8 mouse cellular contexts compared by ENCODE assay signal in the genomic region with DNA sequence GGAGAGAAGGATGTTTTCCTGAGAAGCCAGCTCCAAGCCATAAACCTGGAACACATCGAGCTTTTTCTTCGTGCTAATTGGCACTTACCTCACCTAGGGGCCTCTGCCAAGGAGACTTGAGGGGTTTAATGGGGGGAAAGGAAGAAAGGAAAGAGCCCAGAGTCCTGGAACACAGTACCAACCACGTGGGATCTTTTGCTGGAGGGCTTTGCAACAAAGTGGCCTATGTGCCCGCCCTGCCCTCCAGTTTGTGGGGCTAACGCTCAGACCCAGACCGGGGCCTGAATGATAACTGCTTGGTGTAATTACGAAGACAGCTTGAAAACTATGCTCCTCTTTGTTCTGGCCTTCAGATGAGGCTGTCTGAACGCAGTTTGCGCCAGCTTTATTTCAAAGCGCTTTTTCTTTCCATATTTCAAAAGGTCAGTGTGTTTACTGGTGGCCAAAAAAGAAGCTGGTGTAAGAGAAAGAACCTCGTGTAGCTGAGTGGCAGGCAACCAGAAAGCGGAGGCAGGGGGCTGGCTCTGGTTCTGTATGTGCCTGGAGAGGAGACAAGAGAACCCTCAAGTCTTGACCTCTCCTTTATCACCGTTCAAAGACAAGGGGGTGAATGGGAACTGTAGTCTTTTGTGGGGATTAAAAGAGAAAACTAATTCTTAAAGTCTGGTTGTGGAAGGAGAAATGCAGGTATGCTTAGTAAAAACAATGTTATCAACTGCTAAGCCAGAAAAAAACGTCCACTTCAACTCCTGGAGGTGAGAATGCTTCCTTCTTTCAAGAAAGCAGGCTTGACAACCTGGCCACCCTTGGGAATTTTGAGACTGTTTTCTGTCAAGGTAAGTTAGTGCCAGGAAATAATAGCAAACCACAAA.
DNase-seq lines count a peak whose midpoint lies in the region.
"Had no signal": no experiment of that assay in that cellular context is flagged by ENCODE, and none has a peak within 500 bp of the region (broad histone marks: within the 10 kb centered on the region; RNA-seq: fewer than 3 reads in every experiment).

No protein-coding gene starts in this region.

- no peak overlapping the region for H3K27ac ChIP-seq in brown adipose tissue, adult 24 weeks (replicated peaks; ENCODE audit: low read depth, low read length)
- H3K27ac ChIP-seq: kidney, postnatal 0 days had no signal

- DNase-seq in cerebellum, adult 9-11 months, result peak; percentile 50
- peak; percentile 38 to 65 for DNase-seq in frontal cortex, postnatal 14 days (ENCODE audit: low spot score in 2 of 2)
- DNase-seq in left cerebral cortex, postnatal 14 days (ENCODE audit: low spot score in 2 of 2), result peak; percentile 19 to 47
- DNase-seq in right cerebral cortex, postnatal 14 days, result peak; percentile 17
- DNase-seq in thymus, postnatal 10 days (ENCODE audit: low spot score in 2 of 2), result no peak
- no peak for DNase-seq in adrenal gland, adult 2 months

- no peaks in the 10 kb centered on the region for H3K4me1 ChIP-seq in brown adipose tissue, adult 24 weeks (ENCODE audit: control insufficient read depth, insufficient read depth, insufficient read length, low read length)

- intact Hi-C loops in left cerebral cortex, postnatal 14 days (cut with DNase I), result loop anchor here (5.0 kb wide), 1 partner anchor 137 kb away; a partner anchor contains a TSS

- H3K4me3 ChIP-seq in brown adipose tissue, adult 24 weeks (ENCODE audit: insufficient read depth, low read depth, low read length), result peak overlapping the region; percentile 20; the same call in 1 of the 2 replicates

Comparison
In these comparisons a context has a peak if more than half of its experiments do, and no peak if none do; other contexts are left out.
1. DNase-seq: peak in cerebellum, adult 9-11 months (single experiment), frontal cortex, postnatal 14 days (2 of 2), left cerebral cortex, postnatal 14 days (2 of 2) and right cerebral cortex, postnatal 14 days (single experiment); none in thymus, postnatal 10 days (0 of 2) and adrenal gland, adult 2 months (single experiment).